Mouse (Mus musculus): ENCODE measurements at regions not wholly inside any gene's neighbourhood (a gene's known extent, or its start where the extent isn't known, plus 50 kb on each side); places are given as distances from the start of the nearest gene placed in this dataset.
A peak's percentile ranks its signal among the peaks of the same experiment; 100 is the strongest.

DNA sequence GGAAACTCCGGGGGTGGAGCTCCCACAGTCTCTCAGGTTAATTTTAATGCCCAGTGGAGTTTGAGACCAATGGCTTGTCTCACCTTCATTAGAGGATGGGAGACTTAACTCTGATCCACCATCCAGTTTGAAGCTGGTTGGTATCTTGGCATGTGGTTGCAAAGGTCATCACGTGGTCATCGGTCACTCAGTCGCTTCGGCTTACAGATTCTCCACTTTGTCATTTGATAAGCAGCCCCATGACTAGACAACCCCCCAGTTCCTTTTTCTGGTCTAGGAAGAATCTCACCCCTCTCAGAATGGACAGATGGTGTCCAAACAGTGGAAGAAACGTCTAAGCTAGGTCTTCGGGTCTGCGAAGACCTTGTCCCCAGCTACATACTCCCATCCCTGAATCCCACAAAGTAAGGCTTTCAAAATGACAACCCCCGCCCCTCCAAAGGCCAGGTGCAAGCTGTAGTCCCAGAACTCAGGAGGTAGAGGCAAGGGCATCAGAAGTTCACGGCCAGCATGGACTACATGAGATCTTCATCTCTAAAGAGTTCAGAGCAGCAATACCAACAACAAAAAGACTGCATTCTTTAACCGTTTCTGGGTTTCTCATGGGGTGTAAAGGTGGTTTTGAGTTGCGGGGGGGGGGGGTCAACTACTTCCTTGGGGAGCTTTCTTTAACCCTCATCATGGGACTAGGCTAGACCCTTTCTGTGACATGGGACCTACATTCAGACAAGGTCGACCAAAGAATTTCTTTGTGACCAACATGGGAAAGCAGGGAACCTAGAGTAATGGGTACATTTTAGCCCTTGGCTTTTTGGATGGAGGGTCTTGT lies 60.6 kb upstream of the Cpm start:
- Histone ChIP-seq H3K9ac (replicated peaks; ENCODE audit: low read length, poor library complexity, severe bottlenecking) (no peak overlapping the region), H3K4me1 (ENCODE audit: insufficient read depth, low read length) (peaks cover 5% of the 10 kb centered on the region; the same call in 1 of the 2 replicates), H3K4me3 (ENCODE audit: low read depth, low read length) (no peak overlapping the region), H3K27ac (ENCODE audit: low read depth, low read length) (no peak overlapping the region), H3K27me3 (ENCODE audit: insufficient read depth, low read length) (peaks cover 6% of the 10 kb centered on the region), H3K9me3 (ENCODE audit: low read length) (no peaks in the 10 kb centered on the region), H3K4me2 (ENCODE audit: low read depth, low read length, poor library complexity, severe bottlenecking) (no peak overlapping the region), H3K36me3 (ENCODE audit: insufficient read depth, low read length) (no peaks in the 10 kb centered on the region)
- 95% methylated on average over 13 of the region's 13 CpGs for WGBS
- no peak for DNase-seq (ENCODE audit: low spot score)
- no peak for TF ChIP-seq CTCF (IDR thresholded peaks at IDR 0.05)
- no peak for ATAC-seq (ENCODE audit: low FRiP score)

DNA sequence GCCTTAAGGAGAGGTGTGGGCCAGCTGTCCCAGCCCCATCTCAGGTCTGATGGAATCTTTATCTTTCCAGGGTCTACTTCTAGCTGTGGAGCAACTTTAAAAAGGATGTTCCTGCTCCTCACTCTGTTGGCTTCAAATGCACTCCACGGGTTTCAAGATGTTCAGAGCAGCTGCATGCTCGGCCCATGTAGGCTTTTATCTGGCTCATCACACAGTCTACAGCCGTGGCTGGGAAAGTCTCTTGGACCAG lies 61.2 kb upstream of the Cpm start:
- Histone ChIP-seq H3K27ac (ENCODE audit: low read depth, low read length) (no peak overlapping the region), H3K4me3 (ENCODE audit: low read depth, low read length) (no peak overlapping the region), H3K27me3 (ENCODE audit: insufficient read depth, low read length) (peaks cover 6% of the 10 kb centered on the region), H3K9ac (replicated peaks; ENCODE audit: low read length, poor library complexity, severe bottlenecking) (no peak overlapping the region), H3K9me3 (ENCODE audit: low read length) (no peaks in the 10 kb centered on the region), H3K4me1 (ENCODE audit: insufficient read depth, low read length) (peaks cover 5% of the 10 kb centered on the region; the same call in 1 of the 2 replicates), H3K4me2 (ENCODE audit: low read depth, low read length, poor library complexity, severe bottlenecking) (no peak overlapping the region), H3K36me3 (ENCODE audit: insufficient read depth, low read length) (no peaks in the 10 kb centered on the region)
- ATAC-seq (ENCODE audit: low FRiP score) (no peak), DNase-seq (ENCODE audit: low spot score) (no peak)
- no peak for TF ChIP-seq CTCF (IDR thresholded peaks at IDR 0.05)
- WGBS = 86% methylated on average over 3 of the region's 3 CpGs

DNA sequence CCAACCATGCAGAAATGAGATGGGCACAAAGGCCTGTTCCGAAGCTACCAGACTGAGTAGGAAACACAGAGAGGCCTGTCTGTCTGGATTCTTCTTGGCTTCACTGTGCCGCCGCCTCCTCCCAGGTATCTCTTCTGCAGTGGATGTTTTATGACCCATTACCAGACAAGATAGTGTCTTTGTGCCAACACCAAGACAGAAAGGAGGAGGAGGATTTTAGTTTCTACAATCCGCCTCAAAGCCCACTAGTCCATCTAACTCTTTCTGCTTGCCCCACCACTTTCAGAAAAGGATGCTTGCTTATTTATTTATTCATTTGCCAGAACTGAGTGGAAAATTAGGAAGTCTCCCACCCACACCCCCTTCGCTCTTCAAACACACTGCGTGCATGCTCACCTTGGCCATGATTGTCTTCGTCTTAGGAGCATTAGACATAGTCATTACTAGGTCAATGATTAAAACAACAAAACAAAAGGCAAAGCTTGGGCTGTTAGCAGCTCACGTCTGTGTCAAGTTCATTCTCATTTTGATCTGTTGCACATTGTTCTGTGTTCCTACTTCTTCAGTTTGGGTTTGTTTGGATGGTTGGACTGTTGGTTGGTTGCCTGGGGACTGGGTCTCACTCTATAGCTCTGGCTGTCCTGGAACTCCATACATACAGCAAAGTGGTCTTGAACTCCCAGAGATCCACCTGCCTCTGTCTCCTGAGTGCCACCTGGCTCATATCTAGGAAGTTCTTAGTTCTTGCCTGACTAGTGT lies 61.7 kb upstream of the Cpm start:
- WGBS = 93% methylated on average over 8 of the region's 8 CpGs
- DNase-seq (ENCODE audit: low spot score) (no peak), ATAC-seq (ENCODE audit: low FRiP score) (no peak)
- TF ChIP-seq CTCF (IDR thresholded peaks at IDR 0.05) = no peak
- peaks cover 5% of the 10 kb centered on the region; the same call in 1 of the 2 replicates for H3K4me1 ChIP-seq (ENCODE audit: insufficient read depth, low read length)
- peaks cover under 1% of the 10 kb centered on the region for H3K27me3 ChIP-seq (ENCODE audit: insufficient read depth, low read length)
- no peak overlapping the region for H3K27ac ChIP-seq (ENCODE audit: low read depth, low read length)
- H3K4me2 ChIP-seq (ENCODE audit: low read depth, low read length, poor library complexity, severe bottlenecking) = no peak overlapping the region
- H3K9ac ChIP-seq (replicated peaks; ENCODE audit: low read length, poor library complexity, severe bottlenecking) = no peak overlapping the region
- no peaks in the 10 kb centered on the region for H3K9me3 ChIP-seq (ENCODE audit: low read length)
- H3K36me3 ChIP-seq (ENCODE audit: insufficient read depth, low read length) = no peaks in the 10 kb centered on the region
- no peak overlapping the region for H3K4me3 ChIP-seq (ENCODE audit: low read depth, low read length)

DNA sequence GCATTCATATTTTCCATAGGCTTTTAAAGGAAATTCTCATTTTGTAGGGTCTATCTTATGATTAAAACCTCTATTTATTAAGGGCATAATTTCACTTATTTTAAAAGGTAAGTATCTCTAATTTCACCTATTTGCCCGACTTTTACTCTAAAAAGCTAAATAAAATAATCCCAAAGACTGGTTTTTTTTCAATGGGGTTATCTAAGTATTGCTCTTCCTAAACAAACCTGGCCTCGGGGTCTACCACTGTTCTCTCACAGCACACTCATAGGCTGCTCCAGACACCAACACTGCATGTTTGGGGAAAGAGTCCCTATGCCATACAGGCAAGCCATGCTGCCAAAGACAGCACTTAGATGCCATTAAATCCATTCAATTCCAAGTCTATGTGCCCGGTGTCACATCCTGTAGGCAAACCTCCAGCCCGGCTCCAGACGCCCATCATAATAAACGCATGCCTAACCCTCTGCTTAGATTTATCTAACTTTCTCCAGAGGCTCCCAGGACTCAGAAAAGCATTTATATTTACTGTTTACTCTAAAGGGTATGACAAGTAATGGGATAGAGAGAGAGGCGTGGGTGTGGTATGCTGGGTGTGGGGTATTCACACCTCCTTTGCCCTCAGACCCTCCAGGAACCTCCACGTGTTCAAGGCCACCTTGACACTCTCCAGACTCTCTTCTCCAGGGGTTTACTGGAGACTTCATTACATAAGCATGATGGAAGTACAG lies 62.5 kb upstream of the Cpm start:
- no peak overlapping the region for H3K9ac ChIP-seq (replicated peaks; ENCODE audit: low read length, poor library complexity, severe bottlenecking)
- no peak for TF ChIP-seq CTCF (IDR thresholded peaks at IDR 0.05)
- H3K4me1 ChIP-seq (ENCODE audit: insufficient read depth, low read length) = peaks cover 5% of the 10 kb centered on the region; the same call in 1 of the 2 replicates
- H3K4me2 ChIP-seq (ENCODE audit: low read depth, low read length, poor library complexity, severe bottlenecking) = no peak overlapping the region
- no peak overlapping the region for H3K4me3 ChIP-seq (ENCODE audit: low read depth, low read length)
- H3K27ac ChIP-seq (ENCODE audit: low read depth, low read length) = no peak overlapping the region
- no peaks in the 10 kb centered on the region for H3K36me3 ChIP-seq (ENCODE audit: insufficient read depth, low read length)
- 92% methylated on average over 8 of the region's 8 CpGs for WGBS
- no peaks in the 10 kb centered on the region; the same call in 1 of the 2 replicates for H3K27me3 ChIP-seq (ENCODE audit: insufficient read depth, low read length)
- ATAC-seq (ENCODE audit: low FRiP score) = no peak
- no peaks in the 10 kb centered on the region for H3K9me3 ChIP-seq (ENCODE audit: low read length)
- no peak for DNase-seq (ENCODE audit: low spot score)

DNA sequence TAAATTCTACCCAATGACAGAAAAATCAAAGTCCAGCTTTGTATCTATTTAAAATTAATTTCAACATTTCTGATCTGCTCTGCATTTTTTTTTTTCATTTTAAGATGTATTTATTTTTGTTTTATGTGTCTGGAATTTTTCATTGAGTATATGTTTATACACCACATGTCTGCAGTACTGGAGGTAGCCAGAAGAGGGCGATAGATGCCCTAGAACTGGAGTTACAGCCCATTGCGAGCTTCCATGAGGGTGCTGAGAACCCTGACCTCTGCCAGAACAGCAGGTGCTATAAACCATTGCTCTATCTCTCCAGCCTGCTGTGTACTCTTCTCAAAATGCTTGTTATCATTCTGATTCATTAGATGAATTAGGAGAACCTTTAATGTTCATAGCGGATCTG lies 63.1 kb upstream of the Cpm start:
- peak; percentile 41 for TF ChIP-seq CTCF (IDR thresholded peaks at IDR 0.05)
- no peak overlapping the region for H3K4me3 ChIP-seq (ENCODE audit: low read depth, low read length)
- no peaks in the 10 kb centered on the region; the same call in 1 of the 2 replicates for H3K27me3 ChIP-seq (ENCODE audit: insufficient read depth, low read length)
- no peaks in the 10 kb centered on the region for H3K36me3 ChIP-seq (ENCODE audit: insufficient read depth, low read length)
- H3K9me3 ChIP-seq (ENCODE audit: low read length) = no peaks in the 10 kb centered on the region
- peaks cover 2% of the 10 kb centered on the region; the same call in 1 of the 2 replicates for H3K4me1 ChIP-seq (ENCODE audit: insufficient read depth, low read length)
- no peak overlapping the region for H3K4me2 ChIP-seq (ENCODE audit: low read depth, low read length, poor library complexity, severe bottlenecking)
- no peak overlapping the region for H3K27ac ChIP-seq (ENCODE audit: low read depth, low read length)
- ATAC-seq (ENCODE audit: low FRiP score) (no peak), DNase-seq (ENCODE audit: low spot score) (no peak)
- 86% methylated on average over 3 of the region's 3 CpGs for WGBS
- no peak overlapping the region for H3K9ac ChIP-seq (replicated peaks; ENCODE audit: low read length, poor library complexity, severe bottlenecking)

Data from midbrain, postnatal 0 days (tissue).